Mouse (Mus musculus) neural tube, embryonic 11.5 days (tissue): ENCODE measurements at regions not wholly inside any gene's neighbourhood (a gene's known extent, or its start where the extent isn't known, plus 50 kb on each side); places are given as distances from the start of the nearest gene placed in this dataset.
A peak's percentile ranks its signal among the peaks of the same experiment; 100 is the strongest.

ENCODE experiments used
- ATAC-seq: fragments of 200-750 bp; cut with Nextera tagmentation; 2 replicates; pipeline ENCODE4 v1.8.0; 2017; ENCODE audit warnings: moderate number of reproducible peaks, mild to moderate bottlenecking, moderate TSS enrichment, moderate library complexity; ENCODE audit not compliant: insufficient read depth, low FRiP score, low TSS enrichment
- DNase-seq: peaks from one replicate; pipeline ENCODE4 v3.0.0-alpha.2; 2015; ENCODE audit warnings: low spot score
- H3K27ac ChIP-seq: fragments of 300-500 bp; sonication (generic); 2 replicates; pipeline ENCODE4 v1.5.1; 2014; ENCODE audit warnings: low read depth, mild to moderate bottlenecking, low read length
- H3K27me3 ChIP-seq: fragments of 300-500 bp; sonication (generic); 2 replicates; pipeline ENCODE4 v1.6.1; 2014; ENCODE audit warnings: mild to moderate bottlenecking, low read length, mixed read lengths; ENCODE audit not compliant: control insufficient read depth, insufficient read depth
- H3K36me3 ChIP-seq: fragments of 300-500 bp; sonication (generic); 2 replicates; pipeline ENCODE4 v1.6.1; 2014; ENCODE audit warnings: mild to moderate bottlenecking, low read length, moderate library complexity, mixed read lengths; ENCODE audit not compliant: control insufficient read depth, insufficient read depth
- H3K4me1 ChIP-seq: fragments of 300-500 bp; sonication (generic); 2 replicates; pipeline ENCODE4 v1.6.1; 2014; ENCODE audit warnings: low read length, mixed read lengths; ENCODE audit not compliant: control insufficient read depth, insufficient read depth
- H3K4me2 ChIP-seq: fragments of 300-500 bp; sonication (generic); 2 replicates; pipeline ENCODE4 v1.6.1; 2014; ENCODE audit warnings: low read depth, mild to moderate bottlenecking, moderate library complexity
- H3K4me3 ChIP-seq: fragments of 300-500 bp; sonication (generic); 2 replicates; pipeline ENCODE4 v1.5.1; 2014; ENCODE audit warnings: low read depth, low read length
- H3K9ac ChIP-seq: fragments of 300-500 bp; sonication (generic); 2 replicates; pipeline ENCODE4 v1.6.1; 2014; ENCODE audit warnings: mild to moderate bottlenecking, low read length
- H3K9me3 ChIP-seq: fragments of 300-500 bp; sonication (generic); 2 replicates; pipeline ENCODE4 v1.6.1; 2016; ENCODE audit warnings: low read length; ENCODE audit not compliant: control insufficient read depth
- WGBS: fragments of 180-500 bp; shearing (Covaris S2); extraction: QIAGEN DNeasy Blood & Tissue Kit; methylation state at CpG from one replicate; pipeline ENCODE4 v1.1.7; 2014; 5-methylcytosine and 5-hydroxymethylcytosine counted together

GRCm38 (mm10) chr7:139741246-139741903, 57.8 kb upstream of the Cfap46 start:
- ATAC-seq (no peak), DNase-seq (no peak)
- WGBS, result 50% methylated on average over 13 of the region's 13 CpGs
- H3K27me3 ChIP-seq, result no peaks in the 10 kb centered on the region
- H3K4me1 ChIP-seq, result no peaks in the 10 kb centered on the region
- H3K4me3 ChIP-seq, result no peak overlapping the region
- no peak overlapping the region for H3K27ac ChIP-seq
- H3K4me2 ChIP-seq, result no peak overlapping the region
- H3K9me3 ChIP-seq, result no peaks in the 10 kb centered on the region
- H3K9ac ChIP-seq, result no peak overlapping the region
- no peaks in the 10 kb centered on the region for H3K36me3 ChIP-seq

- Histone ChIP-seq H3K4me3 (no peak overlapping the region), H3K36me3 (no peaks in the 10 kb centered on the region), H3K4me2 (no peak overlapping the region), H3K27me3 (no peaks in the 10 kb centered on the region), H3K9me3 (no peaks in the 10 kb centered on the region), H3K4me1 (no peaks in the 10 kb centered on the region), H3K27ac (no peak overlapping the region), H3K9ac (no peak overlapping the region)
- WGBS, result 32% methylated on average over 1 of the region's 1 CpGs
- DNase-seq (peak; percentile 12), ATAC-seq (no peak)
Observed at GRCm38 (mm10) chr7:139746803-139747202, 63.2 kb upstream of the Cfap46 start.

- Histone ChIP-seq H3K4me1 (no peaks in the 10 kb centered on the region), H3K9ac (no peak overlapping the region), H3K4me2 (no peak overlapping the region), H3K27ac (no peak overlapping the region), H3K36me3 (no peaks in the 10 kb centered on the region), H3K27me3 (no peaks in the 10 kb centered on the region), H3K9me3 (no peaks in the 10 kb centered on the region), H3K4me3 (no peak overlapping the region)
- ATAC-seq (no peak), DNase-seq (no peak)
- 64% methylated on average over 11 of the region's 11 CpGs for WGBS
Observed at GRCm38 (mm10) chr7:139747290-139748067, 63.9 kb upstream of the Cfap46 start.

- Histone ChIP-seq H3K4me2 (no peak overlapping the region), H3K4me3 (no peak overlapping the region), H3K4me1 (no peaks in the 10 kb centered on the region), H3K36me3 (no peaks in the 10 kb centered on the region), H3K27me3 (no peaks in the 10 kb centered on the region), H3K9ac (no peak overlapping the region), H3K27ac (no peak overlapping the region), H3K9me3 (no peaks in the 10 kb centered on the region)
- ATAC-seq (no peak), DNase-seq (no peak)
- 92% methylated on average over 8 of the region's 8 CpGs for WGBS
Observed at GRCm38 (mm10) chr7:139755004-139755403, 71.4 kb upstream of the Cfap46 start.

GRCm38 (mm10) chr7:139762522-139762921, 71.5 kb upstream of the Adgra1 start:
- 96% methylated on average over 1 of the region's 1 CpGs for WGBS
- Histone ChIP-seq H3K9ac (no peak overlapping the region), H3K4me3 (no peak overlapping the region), H3K36me3 (no peaks in the 10 kb centered on the region), H3K4me1 (no peaks in the 10 kb centered on the region), H3K27me3 (no peaks in the 10 kb centered on the region), H3K9me3 (no peaks in the 10 kb centered on the region), H3K27ac (no peak overlapping the region), H3K4me2 (no peak overlapping the region)
- ATAC-seq, result no peak
- DNase-seq, result no peak

- no peak for ATAC-seq
- Histone ChIP-seq H3K4me1 (no peaks in the 10 kb centered on the region), H3K27ac (no peak overlapping the region), H3K36me3 (no peaks in the 10 kb centered on the region), H3K9ac (no peak overlapping the region), H3K4me2 (no peak overlapping the region), H3K27me3 (no peaks in the 10 kb centered on the region), H3K9me3 (no peaks in the 10 kb centered on the region), H3K4me3 (no peak overlapping the region)
- 80% methylated on average over 4 of the region's 4 CpGs for WGBS
- DNase-seq, result no peak
Observed at GRCm38 (mm10) chr7:139763241-139763640, 70.7 kb upstream of the Adgra1 start.

- no peak overlapping the region for H3K9ac ChIP-seq
- DNase-seq (no peak), ATAC-seq (no peak)
- no peak overlapping the region for H3K4me3 ChIP-seq
- H3K4me2 ChIP-seq, result no peak overlapping the region
- H3K36me3 ChIP-seq, result no peaks in the 10 kb centered on the region
- WGBS, result 67% methylated on average over 3 of the region's 3 CpGs
- H3K27ac ChIP-seq, result no peak overlapping the region
- no peaks in the 10 kb centered on the region for H3K27me3 ChIP-seq
- no peaks in the 10 kb centered on the region for H3K4me1 ChIP-seq
- no peaks in the 10 kb centered on the region for H3K9me3 ChIP-seq
Observed at GRCm38 (mm10) chr7:139766296-139766695, 67.7 kb upstream of the Adgra1 start.

GRCm38 (mm10) chr7:139769167-139769566, 64.8 kb upstream of the Adgra1 start:
- DNase-seq (no peak), ATAC-seq (no peak)
- no peak overlapping the region for H3K27ac ChIP-seq
- 20% methylated on average over 1 of the region's 1 CpGs for WGBS
- H3K4me2 ChIP-seq, result no peak overlapping the region
- H3K36me3 ChIP-seq, result no peaks in the 10 kb centered on the region
- H3K27me3 ChIP-seq, result no peaks in the 10 kb centered on the region
- no peaks in the 10 kb centered on the region for H3K4me1 ChIP-seq
- H3K4me3 ChIP-seq, result no peak overlapping the region
- H3K9ac ChIP-seq, result no peak overlapping the region
- H3K9me3 ChIP-seq, result no peaks in the 10 kb centered on the region

GRCm38 (mm10) chr7:139777243-139777642, 56.7 kb upstream of the Adgra1 start:
- no peak overlapping the region for H3K9ac ChIP-seq
- no peak overlapping the region for H3K27ac ChIP-seq
- no peaks in the 10 kb centered on the region for H3K27me3 ChIP-seq
- no peaks in the 10 kb centered on the region for H3K9me3 ChIP-seq
- 84% methylated on average over 2 of the region's 2 CpGs for WGBS
- DNase-seq, result no peak
- no peak overlapping the region for H3K4me3 ChIP-seq
- no peaks in the 10 kb centered on the region for H3K4me1 ChIP-seq
- ATAC-seq, result no peak
- H3K36me3 ChIP-seq, result no peaks in the 10 kb centered on the region
- H3K4me2 ChIP-seq, result no peak overlapping the region
